ENCODE assay signal across 8 mouse cellular contexts in genomic region chr5:65391753-65392152, GRCm38 (mm10). TPM values are rescaled to one million over a fixed set of nuclear protein-coding genes. Genes with fewer than 3 reads are reported as not detected.
A peak's percentile ranks its signal among the peaks of the same experiment; 100 is the strongest.
DNase-seq lines count a peak whose midpoint lies in the region; ATAC-seq and TF ChIP-seq lines count a peak whose summit lies in the region.

No protein-coding gene starts in this region.

- peak overlapping the region; percentile 82 for H3K4me2 ChIP-seq in lung, embryonic 15.5 days
- H3K4me2 ChIP-seq in heart, postnatal 0 days (ENCODE audit: low read depth, low read length) = peak overlapping the region; percentile 80

- H3K4me1 ChIP-seq in lung, embryonic 15.5 days = peaks cover 19% of the 10 kb centered on the region
- peaks cover 3% of the 10 kb centered on the region; the same call in 1 of the 2 replicates for H3K4me1 ChIP-seq in brown adipose tissue, adult 24 weeks (ENCODE audit: control insufficient read depth, insufficient read depth, insufficient read length, low read length)
- H3K4me1 ChIP-seq in heart, postnatal 0 days (ENCODE audit: control insufficient read depth, insufficient read depth) = peaks cover 9% of the 10 kb centered on the region

- DNase-seq in lung, adult 18-20 months = no peak
- DNase-seq in heart, postnatal 0 days (ENCODE audit: low spot score) = no peak
- no peak for DNase-seq in adrenal gland, adult 18-20 months (ENCODE audit: low spot score in 2 of 2)
- DNase-seq in urinary bladder, postnatal 4 days (ENCODE audit: low spot score in 2 of 2) = no peak
- DNase-seq in left cerebral cortex, adult 9 months (ENCODE audit: low spot score in 2 of 2) = no peak

- H3K36me3 ChIP-seq in lung, embryonic 15.5 days = peaks cover 48% of the 10 kb centered on the region
- H3K36me3 ChIP-seq in heart, postnatal 0 days (replicated peaks; ENCODE audit: control insufficient read depth, insufficient read depth, low read length) = peaks cover 55% of the 10 kb centered on the region

- ATAC-seq in lung, embryonic 15.5 days (ENCODE audit: borderline replicate concordance, extremely low read depth, low FRiP score, low TSS enrichment) = peak; percentile 47; the same call in 1 of the 2 replicates
- peak; percentile 42; the same call in 1 of the 2 replicates for ATAC-seq in heart, postnatal 0 days (ENCODE audit: insufficient read depth, low read depth)
- ATAC-seq in megakaryocyte progenitor cell, adult 5-6 weeks (replicated peaks; ENCODE audit: poor library complexity) = peak; percentile 38

- peak overlapping the region; percentile 87 for H3K4me3 ChIP-seq in lung, embryonic 15.5 days
- H3K4me3 ChIP-seq in brown adipose tissue, adult 24 weeks (ENCODE audit: insufficient read depth, low read depth, low read length) = peak overlapping the region; percentile 90
- peak overlapping the region; percentile 87 for H3K4me3 ChIP-seq in heart, postnatal 0 days (ENCODE audit: low read depth, low read length)

- no peaks in the 10 kb centered on the region for H3K9me3 ChIP-seq in lung, embryonic 15.5 days
- no peaks in the 10 kb centered on the region for H3K9me3 ChIP-seq in heart, postnatal 0 days (replicated peaks; ENCODE audit: control insufficient read depth, low read length)

- H3K27me3 ChIP-seq in lung, embryonic 15.5 days = no peaks in the 10 kb centered on the region
- H3K27me3 ChIP-seq in heart, postnatal 0 days (ENCODE audit: control insufficient read depth, insufficient read depth, low read length) = no peaks in the 10 kb centered on the region

- WGBS in lung, embryonic 15.5 days = 2% methylated on average over 12 of the region's 12 CpGs
- WGBS in heart, postnatal 0 days = 3% methylated on average over 12 of the region's 12 CpGs

- TF ChIP-seq CTCF in heart, postnatal 0 days (IDR thresholded peaks at IDR 0.05; ENCODE audit: low read depth) = no peak

- H3K27ac ChIP-seq in lung, embryonic 15.5 days = peak overlapping the region; percentile 67
- H3K27ac ChIP-seq in brown adipose tissue, adult 24 weeks (replicated peaks; ENCODE audit: low read depth, low read length) = peak overlapping the region; percentile 71
- peak overlapping the region; percentile 77 for H3K27ac ChIP-seq in heart, postnatal 0 days (ENCODE audit: low read depth)

- no peak for TF ChIP-seq EP300 in heart, postnatal 0 days (IDR thresholded peaks at IDR 0.05; ENCODE audit: low read depth)

- H3K9ac ChIP-seq in lung, embryonic 15.5 days = peak overlapping the region; percentile 71
- peak overlapping the region; percentile 98 for H3K9ac ChIP-seq in heart, postnatal 0 days (replicated peaks; ENCODE audit: low read depth, low read length)

RNA-seq across cellular contexts. Expression of gene Lias, which starts 0.5 kb away (rescaled TPM):
- polyA plus RNA-seq in lung, embryonic 15.5 days (2015; fragmentation: Nextera tagmentation; extraction: Ambion mirVana) = 55.5 and 57.2 TPM in 2 replicates
- 95.3 and 105 TPM in 2 replicates for polyA plus RNA-seq in brown adipose tissue, adult 24 weeks (2012; ENCODE audit: insufficient read depth, insufficient read length, missing spikeins)
- 26.2 and 36.8 TPM in 2 replicates for total RNA-seq in heart, postnatal 0 days (2014; rRNA removed; ENCODE audit: low replicate concordance)
- 71.5 and 75.2 TPM in 2 replicates for polyA plus RNA-seq in heart, postnatal 0 days (2015; fragmentation: Nextera tagmentation; extraction: Ambion mirVana)
- total RNA-seq in megakaryocyte progenitor cell, adult 5-6 weeks (2015) = 33.3 and 41.2 TPM in 2 replicates
- 45.2 and 46.5 TPM in 2 replicates for total RNA-seq in megakaryocyte progenitor cell, adult 5-6 weeks (2017)
- 10 to 100 TPM; 54.5 to 67.6 TPM for total RNA-seq in adrenal gland, adult 18-20 months (2021)

RNA-seq across cellular contexts. Expression of gene Rpl9, which starts 0.5 kb away (rescaled TPM):
- polyA plus RNA-seq in lung, embryonic 15.5 days (2015; fragmentation: Nextera tagmentation; extraction: Ambion mirVana) = 991 and 1,022 TPM in 2 replicates
- 282 and 398 TPM in 2 replicates for polyA plus RNA-seq in brown adipose tissue, adult 24 weeks (2012; ENCODE audit: insufficient read depth, insufficient read length, missing spikeins)
- total RNA-seq in heart, postnatal 0 days (2014; rRNA removed; ENCODE audit: low replicate concordance) = 1,074 and 1,362 TPM in 2 replicates
- 506 and 542 TPM in 2 replicates for polyA plus RNA-seq in heart, postnatal 0 days (2015; fragmentation: Nextera tagmentation; extraction: Ambion mirVana)
- 3,199 and 3,213 TPM in 2 replicates for total RNA-seq in megakaryocyte progenitor cell, adult 5-6 weeks (2015)
- 2,045 and 2,310 TPM in 2 replicates for total RNA-seq in megakaryocyte progenitor cell, adult 5-6 weeks (2017)
- 1,000 to 10,000 TPM; 1,034 to 1,559 TPM for total RNA-seq in adrenal gland, adult 18-20 months (2021)

RNA-seq across cellular contexts. Expression of gene Klb, which starts 43.6 kb away (rescaled TPM):
- polyA plus RNA-seq in lung, embryonic 15.5 days (2015; fragmentation: Nextera tagmentation; extraction: Ambion mirVana) = 0.08 TPM in 1 of 2 replicates, not detected in the other
- 17.4 and 29.1 TPM in 2 replicates for polyA plus RNA-seq in brown adipose tissue, adult 24 weeks (2012; ENCODE audit: insufficient read depth, insufficient read length, missing spikeins)
- total RNA-seq in heart, postnatal 0 days (2014; rRNA removed; ENCODE audit: low replicate concordance) = not detected in 2 replicates
- polyA plus RNA-seq in heart, postnatal 0 days (2015; fragmentation: Nextera tagmentation; extraction: Ambion mirVana) = 0.05 TPM in 1 of 2 replicates, not detected in the other
- total RNA-seq in megakaryocyte progenitor cell, adult 5-6 weeks (2015) = not detected in 2 replicates
- not detected in 2 replicates for total RNA-seq in megakaryocyte progenitor cell, adult 5-6 weeks (2017)
- total RNA-seq in adrenal gland, adult 18-20 months (2021) = 10 to 100 TPM in 1 of 2 experiments, 1 to 10 TPM in 1; 8.6 to 15.3 TPM

RNA-seq across cellular contexts. Expression of gene Ugdh, which starts 44.0 kb away (rescaled TPM):
- 140 and 146 TPM in 2 replicates for polyA plus RNA-seq in lung, embryonic 15.5 days (2015; fragmentation: Nextera tagmentation; extraction: Ambion mirVana)
- polyA plus RNA-seq in brown adipose tissue, adult 24 weeks (2012; ENCODE audit: insufficient read depth, insufficient read length, missing spikeins) = 17.4 and 29.1 TPM in 2 replicates
- total RNA-seq in heart, postnatal 0 days (2014; rRNA removed; ENCODE audit: low replicate concordance) = 16.3 and 21.0 TPM in 2 replicates
- 24.6 and 27.1 TPM in 2 replicates for polyA plus RNA-seq in heart, postnatal 0 days (2015; fragmentation: Nextera tagmentation; extraction: Ambion mirVana)
- 48.0 and 52.4 TPM in 2 replicates for total RNA-seq in megakaryocyte progenitor cell, adult 5-6 weeks (2015)
- 78.9 and 80.5 TPM in 2 replicates for total RNA-seq in megakaryocyte progenitor cell, adult 5-6 weeks (2017)
- total RNA-seq in adrenal gland, adult 18-20 months (2021) = 100 to 1,000 TPM in 1 of 2 experiments, 10 to 100 TPM in 1; 64.0 to 114 TPM

RNA-seq across cellular contexts. Expression of gene Rfc1, which starts 56.3 kb away (rescaled TPM):
- polyA plus RNA-seq in lung, embryonic 15.5 days (2015; fragmentation: Nextera tagmentation; extraction: Ambion mirVana) = 80.3 and 84.4 TPM in 2 replicates
- polyA plus RNA-seq in brown adipose tissue, adult 24 weeks (2012; ENCODE audit: insufficient read depth, insufficient read length, missing spikeins) = 17.6 and 21.5 TPM in 2 replicates
- total RNA-seq in heart, postnatal 0 days (2014; rRNA removed; ENCODE audit: low replicate concordance) = 13.3 and 34.9 TPM in 2 replicates
- polyA plus RNA-seq in heart, postnatal 0 days (2015; fragmentation: Nextera tagmentation; extraction: Ambion mirVana) = 36.7 and 39.4 TPM in 2 replicates
- 64.9 and 65.7 TPM in 2 replicates for total RNA-seq in megakaryocyte progenitor cell, adult 5-6 weeks (2015)
- total RNA-seq in megakaryocyte progenitor cell, adult 5-6 weeks (2017) = 88.2 and 140 TPM in 2 replicates
- 10 to 100 TPM; 31.3 to 43.8 TPM for total RNA-seq in adrenal gland, adult 18-20 months (2021)
